Mouse (Mus musculus) G1E (cell line): ENCODE data around the gene Cacna2d2. TPM values are rescaled to one million over a fixed set of nuclear protein-coding genes. Genes with fewer than 3 reads are reported as not detected.

ENCODE experiments used
- ATAC-seq: 2 replicates; pipeline ENCODE4 v1.8.0; 2016; ENCODE audit warnings: mild to moderate bottlenecking; ENCODE audit not compliant: insufficient number of reproducible peaks, poor library complexity, low FRiP score, severe bottlenecking; ENCODE audit errors: extremely low read depth
- DNase-seq: peaks from one replicate; pipeline ENCODE4 v3.0.0; 2012; ENCODE audit warnings: low spot score
- H3K27me3 ChIP-seq: 2 replicates; pipeline ENCODE4 v1.6.1; 2012; ENCODE audit warnings: mild to moderate bottlenecking, low read length, inconsistent platforms; ENCODE audit not compliant: insufficient read depth
- H3K36me3 ChIP-seq: replicated peaks from 2 replicates; pipeline ENCODE3; 2012; ENCODE audit warnings: mild to moderate bottlenecking, inconsistent platforms
- H3K4me1 ChIP-seq: 2 replicates; pipeline ENCODE4 v1.6.1; 2012; ENCODE audit warnings: low read depth, low read length, inconsistent platforms, mixed read lengths; ENCODE audit not compliant: insufficient read depth
- H3K4me3 ChIP-seq: 2 replicates; pipeline ENCODE4 v1.5.1; 2012; ENCODE audit warnings: low read depth, mild to moderate bottlenecking, inconsistent platforms, low read length, moderate library complexity, mixed read lengths
- H3K9me3 ChIP-seq: replicated peaks from 2 replicates; pipeline ENCODE4 v1.6.1; 2012; ENCODE audit warnings: inconsistent platforms
- CTCF ChIP-seq: IDR thresholded peaks from 2 replicates; pipeline ENCODE4 v1.5.1; 2012; ENCODE audit warnings: low read depth, low read length, inconsistent platforms, mixed read lengths
- GATA1 ChIP-seq: IDR thresholded peaks from 2 replicates; pipeline ENCODE4 v1.6.1; 2012; ENCODE audit warnings: borderline replicate concordance, low read length, inconsistent platforms, mixed read lengths
- GATA2 ChIP-seq: IDR thresholded peaks from 2 replicates; pipeline ENCODE4 v1.6.1; 2012; ENCODE audit warnings: low read depth, low read length, inconsistent platforms, borderline replicate concordance
- POLR2AphosphoS5 ChIP-seq: IDR thresholded peaks from 2 replicates; pipeline ENCODE4 v1.6.1; 2012; ENCODE audit warnings: low read depth, low read length, inconsistent platforms; ENCODE audit not compliant: insufficient replicate concordance
- TAL1 ChIP-seq: conservative IDR thresholded peaks from 2 replicates; pipeline ENCODE4 v1.6.1; 2012; ENCODE audit warnings: low read depth, low read length, inconsistent platforms, mixed read lengths
- polyA plus RNA-seq: library from polyadenylated mRNA; stranded (reverse); fragments of >175 nt; gene quantifications from 2 replicates; pipeline ENCODE4 v1.2.3, GENCODE M21; 2012
- total RNA-seq, 2 experiments: library from RNA; stranded (forward) in 1 of 2; stranded (reverse) in 1 of 2; fragments of 200-1000 nt in 1 of 2; fragments of >200 nt in 1 of 2; fragmentation: Nextera tagmentation in 1 of 2; gene quantifications; 2 replicates each; pipeline ENCODE4 v1.2.3; 2014 to 2017

The Cacna2d2 gene
- total and polyA plus RNA-seq, 3 experiments = 0.05 to 0.09 TPM; not detected in 1

DNA sequence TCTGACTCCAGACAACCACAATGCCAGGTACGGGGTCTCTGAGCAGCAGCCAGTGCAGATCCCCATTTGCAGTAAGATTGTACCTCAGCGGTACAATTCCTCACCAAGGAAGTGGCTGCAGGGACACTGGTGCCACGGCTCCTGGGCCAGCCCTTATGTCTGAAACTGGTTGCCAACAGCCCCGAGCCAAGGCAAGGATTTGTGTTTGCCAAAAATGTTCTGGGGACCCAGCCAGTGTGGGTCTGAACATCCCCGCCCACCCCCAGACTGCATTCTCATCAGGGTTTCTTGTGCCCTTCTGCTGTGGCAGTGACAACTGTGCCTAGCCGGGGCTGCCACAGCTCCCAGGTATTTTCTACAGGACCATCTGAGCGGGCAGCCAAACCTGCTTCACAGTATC lies 138.8 kb downstream of the Cacna2d2 start:
- no peak for DNase-seq
- no peak for ATAC-seq
- Histone ChIP-seq H3K4me3 (no peak overlapping the region), H3K9me3 (no peaks in the 10 kb centered on the region), H3K27me3 (no peaks in the 10 kb centered on the region), H3K4me1 (peaks cover 84% of the 10 kb centered on the region), H3K36me3 (peaks cover 63% of the 10 kb centered on the region)
- no peak for TF ChIP-seq CTCF
- no peak for TF ChIP-seq POLR2AphosphoS5
- no peak for TF ChIP-seq GATA2
- TF ChIP-seq GATA1 = no peak
- TF ChIP-seq TAL1 = no peak

DNA sequence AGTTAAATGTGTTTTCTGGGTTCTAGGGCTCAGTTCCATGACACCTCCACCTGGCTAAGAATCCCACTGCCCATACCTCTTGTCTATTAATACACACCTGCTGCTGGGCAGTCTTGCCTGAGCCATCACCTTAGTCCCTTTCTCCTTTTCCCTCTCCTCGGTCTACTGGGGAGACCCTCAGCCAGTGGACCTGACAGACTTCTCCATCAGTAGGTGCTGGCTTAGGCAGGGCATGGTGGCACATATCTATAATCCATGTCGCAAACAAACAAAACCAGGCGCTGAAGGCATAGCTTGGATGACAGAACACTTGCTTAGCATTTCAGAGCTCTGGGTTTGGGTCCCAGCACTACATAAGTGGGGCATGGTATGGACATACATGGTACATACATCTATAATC lies 139.3 kb downstream of the Cacna2d2 start:
- Histone ChIP-seq H3K4me3 (no peak overlapping the region), H3K27me3 (no peaks in the 10 kb centered on the region), H3K4me1 (peaks cover 83% of the 10 kb centered on the region), H3K36me3 (peaks cover 68% of the 10 kb centered on the region), H3K9me3 (no peaks in the 10 kb centered on the region)
- DNase-seq = no peak
- TF ChIP-seq POLR2AphosphoS5 (no peak), TAL1 (no peak), GATA1 (no peak), CTCF (no peak), GATA2 (no peak)
- no peak for ATAC-seq

DNA sequence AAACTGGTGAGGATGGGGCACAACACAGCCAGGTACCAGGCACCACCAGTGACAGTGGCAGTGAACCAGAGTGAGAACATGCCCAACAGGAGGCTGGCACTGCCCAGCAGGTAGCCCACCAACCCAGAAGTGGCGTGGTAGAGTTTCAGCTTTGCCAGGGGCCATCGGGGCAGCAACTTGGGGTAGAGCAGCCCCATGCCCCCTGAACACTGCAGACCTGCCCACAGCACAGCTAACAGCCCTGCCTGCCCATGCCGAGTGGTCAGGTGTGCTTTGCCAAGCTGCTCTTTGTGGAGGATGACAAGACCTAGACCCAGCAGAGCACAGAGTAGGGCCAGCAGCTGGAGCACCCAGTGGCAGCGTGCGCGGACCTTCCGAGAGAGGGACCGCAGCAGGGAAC lies 140.5 kb downstream of the Cacna2d2 start:
- Histone ChIP-seq H3K36me3 (peaks cover 79% of the 10 kb centered on the region), H3K4me1 (peaks cover 82% of the 10 kb centered on the region)
- no peak for ATAC-seq

DNA sequence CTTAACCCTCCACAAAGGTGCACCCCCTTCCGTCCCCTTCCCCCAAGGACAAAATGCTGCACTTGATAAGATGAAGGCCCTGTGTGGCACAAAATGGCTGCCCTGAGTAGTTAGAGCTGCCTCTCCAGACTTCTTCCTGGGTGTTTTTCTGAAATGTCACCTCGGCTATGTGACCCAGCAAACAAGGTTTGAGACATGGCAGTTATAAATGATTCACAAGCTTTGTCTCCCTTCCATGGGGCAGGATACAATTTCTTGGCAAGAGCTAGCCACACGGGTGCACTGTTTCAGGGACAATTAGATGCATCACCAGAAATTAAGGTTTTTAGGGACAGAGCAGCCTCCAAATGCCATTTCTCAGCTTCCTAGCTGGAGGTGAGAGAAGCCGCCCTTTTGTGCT lies 141.0 kb downstream of the Cacna2d2 start:
- TF ChIP-seq CTCF = no peak
- TF ChIP-seq GATA1 = no peak
- no peak for TF ChIP-seq POLR2AphosphoS5
- TF ChIP-seq TAL1 = no peak
- no peak for TF ChIP-seq GATA2
- H3K4me1 ChIP-seq = peaks cover 81% of the 10 kb centered on the region
- no peaks in the 10 kb centered on the region for H3K27me3 ChIP-seq
- H3K4me3 ChIP-seq = no peak overlapping the region
- H3K9me3 ChIP-seq = no peaks in the 10 kb centered on the region
- no peak for DNase-seq
- no peak for ATAC-seq
- peaks cover 81% of the 10 kb centered on the region for H3K36me3 ChIP-seq

More for the DNA sequence above, 140.5 kb downstream of the Cacna2d2 start:
- Histone ChIP-seq H3K4me3 (no peak overlapping the region), H3K27me3 (no peaks in the 10 kb centered on the region), H3K9me3 (no peaks in the 10 kb centered on the region)
- DNase-seq = no peak
- TF ChIP-seq GATA1 (no peak), CTCF (no peak)

DNA sequence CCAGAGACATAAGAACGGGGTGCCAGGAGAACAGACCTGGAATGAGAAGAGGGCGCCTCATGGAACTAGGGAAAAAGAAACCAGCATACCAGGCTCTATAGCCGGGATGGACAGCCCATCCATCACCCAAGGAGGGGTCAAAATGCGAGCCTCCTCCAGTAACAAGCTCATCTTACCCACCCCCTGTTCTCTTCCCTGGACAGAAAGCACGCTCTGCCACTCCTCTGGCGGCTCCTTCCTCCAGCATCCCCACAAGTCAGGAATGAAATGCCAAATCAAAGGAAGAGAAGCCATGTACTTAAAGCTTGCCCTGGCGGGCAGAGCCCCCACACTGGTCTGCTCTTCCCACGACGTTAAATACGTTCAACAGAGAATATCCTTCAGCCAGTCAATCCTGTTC lies 141.6 kb downstream of the Cacna2d2 start:
- Histone ChIP-seq H3K4me1 (peaks cover 79% of the 10 kb centered on the region), H3K36me3 (peaks cover 80% of the 10 kb centered on the region), H3K9me3 (no peaks in the 10 kb centered on the region), H3K4me3 (peak overlapping the region; percentile 79; the same call in 1 of the 2 replicates), H3K27me3 (no peaks in the 10 kb centered on the region)
- DNase-seq = no peak
- ATAC-seq = no peak
- TF ChIP-seq CTCF (no peak), TAL1 (no peak), POLR2AphosphoS5 (no peak), GATA1 (no peak), GATA2 (no peak)

DNA sequence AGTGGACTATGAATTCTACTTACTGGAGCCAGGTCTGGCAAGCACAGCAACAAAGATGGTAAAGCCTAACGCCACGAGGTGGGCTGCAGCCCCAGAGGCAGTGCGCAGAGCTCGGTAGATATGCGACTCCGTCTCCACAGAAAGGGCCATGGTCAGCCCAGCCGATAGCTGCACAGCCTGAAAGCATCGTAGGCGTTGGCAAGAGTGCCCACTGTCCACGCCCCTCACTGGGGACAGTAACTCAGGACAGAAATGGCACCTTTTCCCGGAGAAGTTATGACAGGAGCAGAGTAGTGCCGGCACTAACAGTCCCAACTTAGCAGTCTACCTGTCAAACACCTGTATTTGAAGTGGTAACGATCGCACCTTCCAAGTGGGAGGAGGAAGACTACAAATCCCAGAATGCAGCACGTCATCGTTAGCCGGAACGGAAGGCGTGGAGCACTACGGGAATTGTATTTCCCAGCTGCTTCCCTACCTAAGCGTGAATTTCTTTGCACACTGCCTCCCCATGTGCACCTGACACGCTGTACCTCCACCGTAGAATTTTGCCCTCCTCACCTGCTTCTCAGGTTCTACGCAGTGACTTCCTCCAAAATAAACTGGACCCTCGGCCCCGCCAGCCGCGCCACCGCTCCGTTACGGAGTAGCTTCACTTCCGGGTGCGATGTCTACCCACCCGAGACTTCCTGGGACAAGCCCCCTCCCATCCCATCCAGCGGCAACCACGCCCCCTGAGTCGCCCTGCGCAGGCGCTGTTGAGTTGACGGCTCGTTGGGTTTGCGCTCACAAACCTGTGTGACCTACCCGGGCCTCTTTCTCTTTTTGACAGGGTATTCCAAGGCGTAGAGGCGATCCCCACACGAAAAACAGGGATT lies 142.3 kb downstream of the Cacna2d2 start, which contains the start of the genes Cyb561d2 and Nprl2:
Gene Cyb561d2, minus strand, starts transcription at position 720 of the 878 bp plus-strand sequence.
Gene Nprl2, plus strand, starts transcription at position 753 of the 878 bp plus-strand sequence.
- Histone ChIP-seq H3K9me3 (no peaks in the 10 kb centered on the region), H3K4me3 (peak within 1 kb of the TSS; percentile 79), H3K27me3 (no peaks in the 10 kb centered on the region), H3K4me1 (peaks cover 79% of the 10 kb centered on the region), H3K36me3 (peaks cover 80% of the 10 kb centered on the region)
- DNase-seq = peak; percentile 94
- ATAC-seq = peak; percentile 85
- TF ChIP-seq GATA1 = no peak
- TF ChIP-seq GATA2 = no peak
- no peak for TF ChIP-seq CTCF
- no peak for TF ChIP-seq POLR2AphosphoS5
- no peak for TF ChIP-seq TAL1

DNA sequence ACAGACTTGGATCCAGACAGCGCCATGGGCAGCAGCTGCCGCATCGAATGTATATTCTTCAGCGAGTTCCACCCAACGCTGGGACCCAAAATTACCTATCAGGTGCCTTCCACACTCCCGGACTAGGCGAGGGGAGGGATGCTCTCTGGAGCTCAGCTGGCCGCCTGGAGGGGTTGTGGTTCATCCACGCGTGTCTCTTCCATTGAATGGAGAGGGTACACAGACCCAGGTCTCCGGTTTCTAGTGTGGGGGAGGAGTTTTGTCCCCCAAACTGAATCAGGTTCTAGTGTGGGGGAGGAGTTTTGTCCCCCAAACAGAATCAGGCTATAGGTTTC lies 142.9 kb downstream of the Cacna2d2 start:
- Histone ChIP-seq H3K9me3 (no peaks in the 10 kb centered on the region), H3K27me3 (no peaks in the 10 kb centered on the region), H3K36me3 (peaks cover 74% of the 10 kb centered on the region), H3K4me1 (peaks cover 79% of the 10 kb centered on the region), H3K4me3 (peak overlapping the region; percentile 79)
- TF ChIP-seq GATA2 (no peak), POLR2AphosphoS5 (no peak), CTCF (no peak), TAL1 (no peak), GATA1 (no peak)
- no peak for DNase-seq
- no peak for ATAC-seq
